Mouse (Mus musculus): Measurements from ENCODE around the gene Olfr522. TPM values are rescaled to one million over a fixed set of nuclear protein-coding genes. Genes with fewer than 3 reads are reported as not detected.

Olfr522 gene
- polyA plus RNA-seq (2012; rRNA removed): not detected in 2 replicates

DNA sequence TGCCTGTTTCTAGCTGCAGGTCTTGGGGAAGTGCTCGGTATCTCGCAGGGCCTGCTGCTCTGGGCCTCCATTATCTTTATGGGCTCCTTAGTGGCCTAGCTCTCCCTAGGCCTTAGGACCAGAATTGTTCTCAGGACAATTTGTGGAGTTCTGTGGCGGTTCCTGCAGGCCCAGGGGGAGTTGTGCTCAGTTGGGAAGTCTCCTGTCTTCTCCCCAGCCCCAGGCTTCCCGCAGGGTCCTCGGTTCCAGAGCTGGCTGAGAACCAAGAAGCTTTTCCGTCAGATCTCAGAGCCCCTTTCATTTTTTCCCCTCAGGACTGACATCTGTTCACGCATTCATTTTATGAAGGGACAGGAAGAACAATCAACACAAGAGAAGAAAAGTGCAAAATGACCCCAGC lies at the start of gene Olfr522:
Gene Olfr522, minus strand, starts transcription at position 101 of the 400 bp plus-strand sequence.
- Histone ChIP-seq H3K4me1 (ENCODE audit: control insufficient read depth, insufficient read depth, low read length) (no peaks in the 10 kb centered on the region), H3K27me3 (replicated peaks; ENCODE audit: control insufficient read depth, insufficient read depth, low read length) (no peaks in the 10 kb centered on the region), H3K36me3 (ENCODE audit: control insufficient read depth, insufficient read depth, low read length) (no peaks in the 10 kb centered on the region), H3K27ac (ENCODE audit: insufficient read depth, low read depth, low read length) (no peak within 1 kb of the TSS), H3K4me3 (ENCODE audit: insufficient read depth, low read depth, low read length) (no peak within 1 kb of the TSS)
- DNase-seq: no peak
- no peak for TF ChIP-seq POLR2A (IDR thresholded peaks at IDR 0.05; ENCODE audit: low read depth, low read length)
- TF ChIP-seq CTCF (conservative IDR thresholded peaks at IDR 0.05; ENCODE audit: insufficient read depth, insufficient read length, low read depth, low read length): no peak
- 77% methylated on average over 7 of the region's 7 CpGs for WGBS

- Histone ChIP-seq H3K4me1 (ENCODE audit: control insufficient read depth, insufficient read depth, low read length) (no peaks in the 10 kb centered on the region), H3K4me3 (ENCODE audit: insufficient read depth, low read depth, low read length) (no peak overlapping the region), H3K27ac (ENCODE audit: insufficient read depth, low read depth, low read length) (no peak overlapping the region), H3K36me3 (ENCODE audit: control insufficient read depth, insufficient read depth, low read length) (no peaks in the 10 kb centered on the region), H3K27me3 (replicated peaks; ENCODE audit: control insufficient read depth, insufficient read depth, low read length) (no peaks in the 10 kb centered on the region)
- WGBS: 78% methylated on average over 5 of the region's 5 CpGs
- no peak for DNase-seq
- no peak for TF ChIP-seq CTCF (conservative IDR thresholded peaks at IDR 0.05; ENCODE audit: insufficient read depth, insufficient read length, low read depth, low read length)
- TF ChIP-seq POLR2A (IDR thresholded peaks at IDR 0.05; ENCODE audit: low read depth, low read length): no peak
Observed at GRCm38 (mm10) chr7:140213841-140214240, 49.3 kb upstream of the Olfr522 start.

- no peaks in the 10 kb centered on the region for H3K4me1 ChIP-seq (ENCODE audit: control insufficient read depth, insufficient read depth, low read length)
- H3K27me3 ChIP-seq (replicated peaks; ENCODE audit: control insufficient read depth, insufficient read depth, low read length): no peaks in the 10 kb centered on the region
- no peak overlapping the region for H3K4me3 ChIP-seq (ENCODE audit: insufficient read depth, low read depth, low read length)
- no peak overlapping the region for H3K27ac ChIP-seq (ENCODE audit: insufficient read depth, low read depth, low read length)
- H3K36me3 ChIP-seq (ENCODE audit: control insufficient read depth, insufficient read depth, low read length): no peaks in the 10 kb centered on the region
- WGBS: 60% methylated on average over 3 of the region's 3 CpGs
- peak; percentile 39 for DNase-seq
- TF ChIP-seq CTCF (conservative IDR thresholded peaks at IDR 0.05; ENCODE audit: insufficient read depth, insufficient read length, low read depth, low read length): no peak
- no peak for TF ChIP-seq POLR2A (IDR thresholded peaks at IDR 0.05; ENCODE audit: low read depth, low read length)
Observed at GRCm38 (mm10) chr7:140208677-140209076, 44.1 kb upstream of the Olfr522 start.

GRCm38 (mm10) chr7:140208153-140208552 lies 43.6 kb upstream of the Olfr522 start:
- H3K27me3 ChIP-seq (replicated peaks; ENCODE audit: control insufficient read depth, insufficient read depth, low read length): no peaks in the 10 kb centered on the region
- no peak overlapping the region for H3K27ac ChIP-seq (ENCODE audit: insufficient read depth, low read depth, low read length)
- 73% methylated on average over 8 of the region's 8 CpGs for WGBS
- no peak overlapping the region for H3K4me3 ChIP-seq (ENCODE audit: insufficient read depth, low read depth, low read length)
- TF ChIP-seq CTCF (conservative IDR thresholded peaks at IDR 0.05; ENCODE audit: insufficient read depth, insufficient read length, low read depth, low read length): no peak
- no peak for DNase-seq
- no peaks in the 10 kb centered on the region for H3K36me3 ChIP-seq (ENCODE audit: control insufficient read depth, insufficient read depth, low read length)
- no peaks in the 10 kb centered on the region for H3K4me1 ChIP-seq (ENCODE audit: control insufficient read depth, insufficient read depth, low read length)

GRCm38 (mm10) chr7:140206904-140207303 lies 42.3 kb upstream of the Olfr522 start:
- Histone ChIP-seq H3K4me1 (ENCODE audit: control insufficient read depth, insufficient read depth, low read length) (no peaks in the 10 kb centered on the region), H3K27me3 (replicated peaks; ENCODE audit: control insufficient read depth, insufficient read depth, low read length) (no peaks in the 10 kb centered on the region), H3K36me3 (ENCODE audit: control insufficient read depth, insufficient read depth, low read length) (no peaks in the 10 kb centered on the region), H3K27ac (ENCODE audit: insufficient read depth, low read depth, low read length) (no peak overlapping the region), H3K4me3 (ENCODE audit: insufficient read depth, low read depth, low read length) (no peak overlapping the region)
- DNase-seq: no peak
- TF ChIP-seq CTCF (conservative IDR thresholded peaks at IDR 0.05; ENCODE audit: insufficient read depth, insufficient read length, low read depth, low read length): no peak
- TF ChIP-seq POLR2A (IDR thresholded peaks at IDR 0.05; ENCODE audit: low read depth, low read length): no peak
- 81% methylated on average over 3 of the region's 3 CpGs for WGBS

DNA sequence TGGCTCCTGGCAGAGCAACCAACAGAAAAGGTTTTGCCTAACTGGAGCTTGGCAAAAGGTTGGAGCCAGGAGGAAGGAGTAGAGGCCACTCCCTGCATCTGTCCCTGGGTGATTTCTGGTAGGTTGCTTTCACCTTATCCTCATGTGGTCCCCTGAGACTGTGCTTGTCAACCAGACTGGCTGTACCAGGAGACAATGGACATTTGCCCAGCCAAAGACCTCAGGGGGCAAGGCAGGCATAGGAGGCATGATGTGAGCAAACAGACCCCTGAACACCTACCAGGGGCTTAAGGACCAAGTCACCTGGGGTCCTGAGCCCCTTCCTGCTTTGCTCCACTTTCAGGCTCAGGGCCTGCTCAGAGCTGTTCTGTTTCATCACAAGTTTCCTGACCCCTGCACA lies 41.3 kb upstream of the Olfr522 start, which contains the start of gene Olfr524:
Gene Olfr524, minus strand, starts transcription at position 101 of the 400 bp plus-strand sequence.
- no peaks in the 10 kb centered on the region for H3K4me1 ChIP-seq (ENCODE audit: control insufficient read depth, insufficient read depth, low read length)
- H3K27me3 ChIP-seq (replicated peaks; ENCODE audit: control insufficient read depth, insufficient read depth, low read length): no peaks in the 10 kb centered on the region
- no peak for TF ChIP-seq CTCF (conservative IDR thresholded peaks at IDR 0.05; ENCODE audit: insufficient read depth, insufficient read length, low read depth, low read length)
- H3K27ac ChIP-seq (ENCODE audit: insufficient read depth, low read depth, low read length): no peak within 1 kb of the TSS
- DNase-seq: no peak
- H3K36me3 ChIP-seq (ENCODE audit: control insufficient read depth, insufficient read depth, low read length): no peaks in the 10 kb centered on the region
- H3K4me3 ChIP-seq (ENCODE audit: insufficient read depth, low read depth, low read length): no peak within 1 kb of the TSS

DNA sequence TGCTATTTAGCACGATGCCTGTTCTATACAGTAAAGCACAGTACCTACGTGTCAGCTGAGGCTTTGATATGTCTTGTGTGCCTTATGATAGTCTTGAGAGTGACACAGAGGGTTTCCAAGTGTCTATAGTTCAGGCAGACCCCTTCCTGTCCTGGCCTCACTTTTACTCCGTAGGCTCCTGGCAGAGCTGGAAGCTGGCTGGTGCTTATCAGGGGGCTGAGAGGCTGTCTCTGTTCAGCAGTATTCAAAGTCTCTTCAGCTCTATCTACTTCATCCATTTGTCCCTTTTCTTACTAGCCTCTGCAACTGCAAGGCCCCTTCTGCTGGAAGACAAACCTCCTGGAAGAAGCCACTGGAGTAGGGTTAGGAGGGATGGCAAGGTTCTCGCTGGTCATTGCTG lies 36.5 kb upstream of the Olfr522 start:
- H3K27me3 ChIP-seq (replicated peaks; ENCODE audit: control insufficient read depth, insufficient read depth, low read length): no peaks in the 10 kb centered on the region
- no peak for DNase-seq
- no peaks in the 10 kb centered on the region for H3K4me1 ChIP-seq (ENCODE audit: control insufficient read depth, insufficient read depth, low read length)
- WGBS: 87% methylated on average over 4 of the region's 4 CpGs
- H3K36me3 ChIP-seq (ENCODE audit: control insufficient read depth, insufficient read depth, low read length): no peaks in the 10 kb centered on the region
- H3K4me3 ChIP-seq (ENCODE audit: insufficient read depth, low read depth, low read length): no peak overlapping the region
- TF ChIP-seq CTCF (conservative IDR thresholded peaks at IDR 0.05; ENCODE audit: insufficient read depth, insufficient read length, low read depth, low read length) (no peak), POLR2A (IDR thresholded peaks at IDR 0.05; ENCODE audit: low read depth, low read length) (no peak)
- no peak overlapping the region for H3K27ac ChIP-seq (ENCODE audit: insufficient read depth, low read depth, low read length)

GRCm38 (mm10) chr7:140196002-140196401 lies 31.4 kb upstream of the Olfr522 start:
- no peaks in the 10 kb centered on the region for H3K27me3 ChIP-seq (replicated peaks; ENCODE audit: control insufficient read depth, insufficient read depth, low read length)
- no peak overlapping the region for H3K27ac ChIP-seq (ENCODE audit: insufficient read depth, low read depth, low read length)
- DNase-seq: no peak
- H3K36me3 ChIP-seq (ENCODE audit: control insufficient read depth, insufficient read depth, low read length): no peaks in the 10 kb centered on the region
- no peaks in the 10 kb centered on the region for H3K4me1 ChIP-seq (ENCODE audit: control insufficient read depth, insufficient read depth, low read length)
- TF ChIP-seq CTCF (conservative IDR thresholded peaks at IDR 0.05; ENCODE audit: insufficient read depth, insufficient read length, low read depth, low read length) (no peak), POLR2A (IDR thresholded peaks at IDR 0.05; ENCODE audit: low read depth, low read length) (no peak)
- WGBS: 80% methylated on average over 8 of the region's 8 CpGs
- no peak overlapping the region for H3K4me3 ChIP-seq (ENCODE audit: insufficient read depth, low read depth, low read length)
